Mouse (Mus musculus) liver, adult 2 months (tissue): ENCODE results near the gene Chst4. TPM values are rescaled to one million over a fixed set of nuclear protein-coding genes. Genes with fewer than 3 reads are reported as not detected.
A peak's percentile ranks its signal among the peaks of the same experiment; 100 is the strongest.

ENCODE experiments used
- DNase-seq: peaks from one replicate; pipeline ENCODE4 v3.0.0-alpha.2; 2011; ENCODE audit warnings: low read depth, low spot score; ENCODE audit errors: extremely low read depth
- H3K27ac ChIP-seq: fragments of 200-500 bp; replicated peaks from 2 replicates; pipeline ENCODE4 v1.5.1; 2012; ENCODE audit warnings: low read depth, mild to moderate bottlenecking, control low read depth, inconsistent platforms, low read length; ENCODE audit not compliant: insufficient read depth
- H3K27me3 ChIP-seq: fragments of 200-500 bp; 2 replicates; pipeline ENCODE4 v1.6.1; 2012; ENCODE audit warnings: mild to moderate bottlenecking, moderate library complexity, low read length, inconsistent platforms; ENCODE audit not compliant: control insufficient read depth, insufficient read depth
- H3K36me3 ChIP-seq: fragments of 200-500 bp; 2 replicates; pipeline ENCODE4 v1.6.1; 2012; ENCODE audit warnings: low read length, inconsistent platforms; ENCODE audit not compliant: control insufficient read depth, insufficient read depth
- H3K4me1 ChIP-seq: fragments of 200-500 bp; 2 replicates; pipeline ENCODE4 v1.6.1; 2011; ENCODE audit warnings: low read length; ENCODE audit not compliant: control insufficient read depth, insufficient read depth
- H3K4me3 ChIP-seq: fragments of 200-500 bp; 2 replicates; pipeline ENCODE4 v1.5.1; 2011; ENCODE audit warnings: low read depth, mild to moderate bottlenecking, control low read depth, low read length, moderate library complexity; ENCODE audit not compliant: insufficient read depth
- H3K79me2 ChIP-seq: fragments of 200-500 bp; 2 replicates; pipeline ENCODE4 v1.6.1; 2012; ENCODE audit warnings: inconsistent platforms, mild to moderate bottlenecking, low read length, moderate library complexity; ENCODE audit not compliant: control insufficient read depth, insufficient read depth
- H3K9ac ChIP-seq: fragments of 200-500 bp; 2 replicates; pipeline ENCODE4 v1.6.1; 2012; ENCODE audit warnings: low read depth, mild to moderate bottlenecking, control low read depth, inconsistent platforms, low read length
- CTCF ChIP-seq: fragments of 200-500 bp; IDR thresholded peaks from 2 replicates; pipeline ENCODE4 v1.5.1; 2011; ENCODE audit warnings: low read depth, low read length, control low read depth
- POLR2A ChIP-seq: fragments of 200-500 bp; IDR thresholded peaks from 2 replicates; pipeline ENCODE4 v1.6.1; 2011; ENCODE audit warnings: low read length, control low read depth; ENCODE audit not compliant: insufficient read depth; ENCODE audit errors: extremely low read depth
- WGBS: fragments of 180-500 bp; shearing (Covaris S2); methylation state at CpG from one replicate; pipeline ENCODE4 v1.1.7; 2018; 5-methylcytosine and 5-hydroxymethylcytosine counted together
- polyA plus RNA-seq: library from polyadenylated mRNA; depleted of rRNA; stranded (reverse); fragments of >200 nt; gene quantifications from 2 replicates; pipeline ENCODE4 v1.2.3, GENCODE M21; 2012
- total RNA-seq: library from RNA; depleted of rRNA; stranded (reverse); fragments of >200 nt; gene quantifications from 2 replicates; pipeline ENCODE4 v1.2.3, GENCODE M21; 2014

Chst4 gene
- total and polyA plus RNA-seq, 2 experiments: 0.18 to 0.39 TPM

DNA sequence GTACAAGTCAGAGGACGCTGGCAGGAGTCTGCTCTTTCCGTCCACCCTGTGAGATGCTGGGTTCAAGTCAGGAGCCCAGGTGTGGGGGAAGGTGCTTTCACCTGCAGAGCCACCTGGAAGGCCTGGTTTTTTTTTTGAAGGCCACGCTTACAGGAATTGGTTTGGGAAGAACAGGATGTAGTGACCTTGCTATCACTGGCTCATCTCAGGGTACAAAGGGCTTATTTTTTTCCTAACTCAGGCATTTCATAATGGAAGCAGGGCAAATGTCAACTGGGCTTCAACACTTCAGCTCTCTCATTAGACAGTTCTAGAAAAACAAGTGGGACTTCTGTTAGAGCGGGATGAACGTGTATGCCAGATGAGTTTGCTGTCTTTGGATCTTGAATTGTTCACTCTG, 35.2 kb downstream of the Chst4 start:
- DNase-seq: peak; percentile 93
- Histone ChIP-seq H3K4me3 (no peak overlapping the region), H3K79me2 (no peaks in the 10 kb centered on the region), H3K27ac (peak overlapping the region; percentile 67), H3K27me3 (no peaks in the 10 kb centered on the region), H3K36me3 (no peaks in the 10 kb centered on the region), H3K4me1 (peaks cover 4% of the 10 kb centered on the region; the same call in 1 of the 2 replicates), H3K9ac (no peak overlapping the region)
- WGBS: 33% methylated on average over 5 of the region's 5 CpGs
- TF ChIP-seq CTCF: no peak
- TF ChIP-seq POLR2A: no peak

DNA sequence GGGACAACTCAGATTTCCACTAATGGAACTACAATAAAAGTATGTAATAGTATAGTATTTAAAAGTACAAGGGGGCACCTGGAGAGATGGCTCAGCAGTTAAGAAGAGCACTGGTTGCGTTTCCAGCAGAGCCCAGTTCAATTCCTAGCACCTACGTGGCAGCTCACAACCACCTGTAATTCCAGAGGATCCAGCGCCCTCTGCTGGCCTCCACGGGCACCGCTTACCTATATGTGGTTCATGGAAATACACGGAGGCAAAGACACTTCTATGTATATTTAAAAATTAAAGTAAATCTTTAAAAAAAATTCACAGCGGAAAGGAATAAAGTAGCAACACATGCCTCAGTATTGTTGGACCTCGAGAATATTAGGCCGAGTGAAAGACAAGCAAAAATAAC, 36.6 kb downstream of the Chst4 start:
- no peak overlapping the region for H3K27ac ChIP-seq
- H3K27me3 ChIP-seq: no peaks in the 10 kb centered on the region
- peaks cover 4% of the 10 kb centered on the region; the same call in 1 of the 2 replicates for H3K4me1 ChIP-seq
- TF ChIP-seq POLR2A (no peak), CTCF (peak; percentile 87)
- peaks cover 8% of the 10 kb centered on the region; the same call in 1 of the 2 replicates for H3K36me3 ChIP-seq
- 38% methylated on average over 9 of the region's 9 CpGs for WGBS
- no peak overlapping the region for H3K9ac ChIP-seq
- H3K4me3 ChIP-seq: no peak overlapping the region
- H3K79me2 ChIP-seq: no peaks in the 10 kb centered on the region
- DNase-seq: peak; percentile 62

DNA sequence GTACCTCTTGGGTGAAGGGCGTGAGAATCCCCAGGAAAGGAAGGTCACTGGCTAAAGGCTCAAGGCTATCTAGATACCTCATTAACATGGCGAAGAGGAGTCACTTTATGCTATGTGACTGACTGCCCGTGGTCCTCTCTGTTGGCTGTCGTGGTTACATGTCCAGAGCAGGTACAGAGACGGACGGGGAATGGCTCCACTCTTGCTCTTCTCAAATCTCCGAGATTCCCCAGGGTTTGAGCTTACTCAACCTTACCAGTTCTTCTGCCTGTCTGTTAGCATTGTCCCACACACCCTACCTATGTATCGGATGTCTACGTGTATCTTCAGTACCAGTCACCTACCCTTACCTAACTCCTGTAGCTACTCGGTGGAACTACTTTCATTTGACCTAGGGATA, 39.6 kb downstream of the Chst4 start:
- no peak overlapping the region for H3K4me3 ChIP-seq
- 28% methylated on average over 10 of the region's 10 CpGs for WGBS
- peaks cover 4% of the 10 kb centered on the region; the same call in 1 of the 2 replicates for H3K4me1 ChIP-seq
- no peaks in the 10 kb centered on the region for H3K27me3 ChIP-seq
- no peaks in the 10 kb centered on the region for H3K79me2 ChIP-seq
- H3K9ac ChIP-seq: no peak overlapping the region
- no peak overlapping the region; the same call in 1 of the 2 replicates for H3K27ac ChIP-seq
- H3K36me3 ChIP-seq: peaks cover 33% of the 10 kb centered on the region
- no peak for TF ChIP-seq CTCF
- no peak for TF ChIP-seq POLR2A
- DNase-seq: peak; percentile 98

DNA sequence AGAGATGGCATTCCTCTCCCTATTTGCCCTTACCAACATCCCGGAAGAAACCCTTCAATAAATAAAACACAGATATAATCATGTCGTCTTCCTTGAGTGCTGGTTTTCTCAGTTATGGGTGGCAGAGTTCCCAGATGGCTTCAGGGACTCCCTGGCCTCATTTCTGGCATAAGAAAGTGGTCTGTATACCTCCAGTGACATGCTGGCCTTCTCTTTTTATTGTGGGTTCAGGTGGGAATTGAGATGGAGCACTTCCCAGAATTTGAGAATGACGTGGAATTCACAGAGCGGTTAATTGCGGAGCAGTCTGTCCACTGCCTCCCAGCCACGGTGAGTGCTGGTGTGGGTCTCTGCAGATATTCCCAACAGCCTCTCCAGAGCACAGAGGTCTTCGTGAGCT, 41.5 kb downstream of the Chst4 start:
- 31% methylated on average over 7 of the region's 7 CpGs for WGBS
- TF ChIP-seq CTCF (no peak), POLR2A (no peak)
- H3K79me2 ChIP-seq: no peaks in the 10 kb centered on the region
- no peak overlapping the region for H3K4me3 ChIP-seq
- peak; percentile 75 for DNase-seq
- peaks cover 47% of the 10 kb centered on the region for H3K36me3 ChIP-seq
- H3K4me1 ChIP-seq: no peaks in the 10 kb centered on the region
- no peak overlapping the region for H3K27ac ChIP-seq
- no peak overlapping the region for H3K9ac ChIP-seq
- H3K27me3 ChIP-seq: no peaks in the 10 kb centered on the region

DNA sequence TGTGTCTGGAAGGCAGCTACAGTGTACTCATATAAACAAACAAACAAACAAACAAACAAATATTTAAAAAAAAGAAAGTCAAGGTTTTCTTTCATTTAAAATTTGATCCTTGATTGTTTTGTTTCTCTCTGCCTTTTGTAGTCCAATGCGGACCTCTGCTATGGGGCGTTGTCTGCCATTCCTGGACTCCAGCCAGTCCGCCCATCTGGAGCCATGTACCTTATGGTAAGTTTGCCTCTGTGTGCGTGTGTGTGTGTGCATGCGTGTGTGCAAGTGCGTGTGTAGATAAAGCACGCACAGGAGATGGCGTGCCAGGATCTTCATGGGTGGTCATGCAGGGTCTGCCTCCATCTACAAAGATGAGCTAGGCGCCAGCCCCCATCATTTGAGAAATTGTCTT, 42.2 kb downstream of the Chst4 start:
- WGBS: 51% methylated on average over 9 of the region's 9 CpGs
- H3K27me3 ChIP-seq: no peaks in the 10 kb centered on the region
- TF ChIP-seq POLR2A: no peak
- TF ChIP-seq CTCF: peak; percentile 15; the same call in 1 of the 2 replicates
- no peaks in the 10 kb centered on the region for H3K4me1 ChIP-seq
- DNase-seq: no peak
- no peaks in the 10 kb centered on the region for H3K79me2 ChIP-seq
- H3K36me3 ChIP-seq: peaks cover 54% of the 10 kb centered on the region
- no peak overlapping the region for H3K9ac ChIP-seq
- H3K27ac ChIP-seq: no peak overlapping the region
- no peak overlapping the region for H3K4me3 ChIP-seq

- TF ChIP-seq CTCF (no peak), POLR2A (no peak)
- 0 out of 2 replicates have a peak, but pooled peaks cover 3% of the 10 kb centered on the region for H3K79me2 ChIP-seq
- peak overlapping the region; percentile 91; the same call in 1 of the 2 replicates for H3K27ac ChIP-seq
- H3K36me3 ChIP-seq: peaks cover 60% of the 10 kb centered on the region
- peak; percentile 73 for DNase-seq
- peak overlapping the region; percentile 33; the same call in 1 of the 2 replicates for H3K9ac ChIP-seq
- peaks cover 6% of the 10 kb centered on the region for H3K4me1 ChIP-seq
- no peaks in the 10 kb centered on the region for H3K27me3 ChIP-seq
- WGBS: 14% methylated on average over 1 of the region's 1 CpGs
- H3K4me3 ChIP-seq: peak overlapping the region; percentile 21
Observed at GRCm38 (mm10) chr8:109992951-109993350, 46.6 kb downstream of the Chst4 start.
